Mouse (Mus musculus) lung, embryonic 14.5 days (tissue): ENCODE measurements at regions not wholly inside any gene's neighbourhood (a gene's known extent, or its start where the extent isn't known, plus 50 kb on each side); places are given as distances from the start of the nearest gene placed in this dataset.

Experiments used
- ATAC-seq: fragments of 200-750 bp; cut with Nextera tagmentation; 2 replicates; pipeline ENCODE4 v1.8.0; 2017; ENCODE audit warnings: mild to moderate bottlenecking, moderate TSS enrichment, moderate library complexity; ENCODE audit not compliant: insufficient read depth
- DNase-seq: peaks from one replicate; pipeline ENCODE4 v3.0.0-alpha.2; 2015
- H3K27ac ChIP-seq: fragments of 300-500 bp; sonication (generic); 2 replicates; pipeline ENCODE4 v1.5.1; 2014; ENCODE audit warnings: low read depth, mild to moderate bottlenecking, moderate library complexity
- H3K27me3 ChIP-seq: fragments of 300-500 bp; sonication (generic); 2 replicates; pipeline ENCODE4 v1.6.1; 2014; ENCODE audit warnings: low read length, control low read depth; ENCODE audit not compliant: insufficient read depth
- H3K36me3 ChIP-seq: fragments of 300-500 bp; sonication (generic); 2 replicates; pipeline ENCODE4 v1.6.1; 2014; ENCODE audit warnings: control low read depth; ENCODE audit not compliant: insufficient read depth
- H3K4me1 ChIP-seq: fragments of 300-500 bp; sonication (generic); 2 replicates; pipeline ENCODE4 v1.6.1; 2014; ENCODE audit warnings: antibody characterized with exemption, control low read depth; ENCODE audit not compliant: insufficient read depth
- H3K4me2 ChIP-seq: fragments of 300-500 bp; sonication (generic); 2 replicates; pipeline ENCODE4 v1.6.1; 2014; ENCODE audit warnings: mild to moderate bottlenecking
- H3K4me3 ChIP-seq: fragments of 300-500 bp; sonication (generic); 2 replicates; pipeline ENCODE4 v1.5.1; 2014; ENCODE audit warnings: low read depth, low read length
- H3K9ac ChIP-seq: fragments of 300-500 bp; sonication (generic); 2 replicates; pipeline ENCODE4 v1.6.1; 2014
- H3K9me3 ChIP-seq: fragments of 300-500 bp; sonication (generic); 2 replicates; pipeline ENCODE4 v1.6.1; 2016; ENCODE audit warnings: low read depth, low read length, control low read depth
- CTCF ChIP-seq: IDR thresholded peaks from 2 replicates; pipeline ENCODE4 v1.5.1; 2016; ENCODE audit warnings: antibody characterized with exemption, low read depth
- WGBS: fragments of 180-500 bp; shearing (Covaris S2); extraction: QIAGEN DNeasy Blood & Tissue Kit; methylation state at CpG from one replicate; pipeline ENCODE4 v1.1.7; 2014; 5-methylcytosine and 5-hydroxymethylcytosine counted together

DNA sequence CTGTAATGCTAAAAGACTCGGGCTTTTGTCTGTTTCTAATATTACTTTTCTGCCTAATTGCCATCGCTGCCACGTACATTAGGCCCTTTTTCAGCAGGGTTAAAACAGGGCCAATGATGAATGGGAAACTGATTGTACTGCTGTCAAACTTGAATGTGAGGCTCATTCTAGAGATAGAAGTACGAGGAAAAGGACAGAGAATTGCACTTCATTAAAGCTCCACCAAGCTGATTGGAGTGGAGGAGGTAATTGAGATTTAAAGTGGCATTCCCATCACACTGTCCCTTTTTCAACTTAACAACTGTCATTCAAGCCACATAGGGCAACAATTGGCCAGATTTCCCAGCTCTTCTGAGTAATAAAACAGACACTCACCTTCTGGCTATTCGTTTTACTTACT lies 526.8 kb downstream of the Prkd1 start:
- Histone ChIP-seq H3K36me3 (no peaks in the 10 kb centered on the region), H3K9ac (no peak overlapping the region), H3K4me1 (no peaks in the 10 kb centered on the region), H3K27me3 (peaks cover 6% of the 10 kb centered on the region; the same call in 1 of the 2 replicates), H3K27ac (no peak overlapping the region), H3K4me2 (no peak overlapping the region), H3K4me3 (no peak overlapping the region), H3K9me3 (no peaks in the 10 kb centered on the region)
- ATAC-seq (no peak), DNase-seq (no peak)
- WGBS, result 49% methylated on average over 5 of the region's 5 CpGs
- TF ChIP-seq CTCF, result no peak

DNA sequence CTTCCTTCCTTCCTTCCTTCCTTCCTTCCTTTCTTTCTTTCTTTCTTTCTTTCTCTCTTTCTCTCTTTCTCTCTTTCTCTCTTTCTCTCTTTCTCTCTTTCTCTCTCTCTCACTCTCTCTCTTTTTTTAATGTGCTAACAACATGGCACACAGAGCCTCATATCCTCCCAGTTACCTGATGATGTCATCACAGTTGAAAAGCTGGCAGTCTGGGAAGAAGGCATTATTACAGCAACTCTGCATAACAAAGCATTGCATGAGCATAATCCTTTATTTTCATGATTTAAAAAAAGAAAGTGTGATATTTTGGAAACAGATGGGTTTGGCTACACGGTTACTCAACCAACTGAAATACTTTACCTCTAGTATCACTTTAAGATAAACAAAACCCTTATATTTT lies 525.9 kb downstream of the Prkd1 start:
- no peaks in the 10 kb centered on the region for H3K4me1 ChIP-seq
- peaks cover 6% of the 10 kb centered on the region; the same call in 1 of the 2 replicates for H3K27me3 ChIP-seq
- no peak overlapping the region for H3K9ac ChIP-seq
- H3K27ac ChIP-seq, result no peak overlapping the region
- DNase-seq (no peak), ATAC-seq (no peak)
- H3K36me3 ChIP-seq, result no peaks in the 10 kb centered on the region
- H3K9me3 ChIP-seq, result no peaks in the 10 kb centered on the region
- H3K4me2 ChIP-seq, result no peak overlapping the region
- WGBS, result 55% methylated on average over 1 of the region's 1 CpGs
- no peak overlapping the region for H3K4me3 ChIP-seq
- no peak for TF ChIP-seq CTCF

DNA sequence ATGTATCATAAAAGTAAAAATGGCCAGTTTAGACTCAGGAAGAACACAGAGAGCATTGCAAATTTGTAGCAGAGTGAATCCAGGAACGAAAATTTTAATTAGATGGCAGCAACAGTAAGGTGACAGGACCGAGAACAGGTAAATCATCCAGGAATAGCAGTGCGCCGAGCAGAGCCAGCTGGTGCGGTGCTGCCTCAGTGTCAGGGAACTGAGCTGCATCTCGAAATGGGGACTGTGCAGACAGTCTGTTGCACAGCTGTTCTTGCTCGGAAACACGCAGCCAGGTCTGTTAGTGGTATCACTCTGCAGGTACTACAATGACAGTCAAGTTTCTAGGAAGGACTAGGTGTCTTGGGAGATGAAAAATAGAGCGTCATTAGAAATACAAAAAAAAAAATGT lies 490.8 kb downstream of the Prkd1 start:
- no peak for TF ChIP-seq CTCF
- H3K4me2 ChIP-seq, result no peak overlapping the region
- ATAC-seq (no peak), DNase-seq (no peak)
- no peak overlapping the region for H3K9ac ChIP-seq
- no peak overlapping the region for H3K27ac ChIP-seq
- 37% methylated on average over 9 of the region's 9 CpGs for WGBS
- no peaks in the 10 kb centered on the region for H3K9me3 ChIP-seq
- no peaks in the 10 kb centered on the region for H3K27me3 ChIP-seq
- H3K36me3 ChIP-seq, result no peaks in the 10 kb centered on the region
- H3K4me3 ChIP-seq, result no peak overlapping the region
- H3K4me1 ChIP-seq, result no peaks in the 10 kb centered on the region

DNA sequence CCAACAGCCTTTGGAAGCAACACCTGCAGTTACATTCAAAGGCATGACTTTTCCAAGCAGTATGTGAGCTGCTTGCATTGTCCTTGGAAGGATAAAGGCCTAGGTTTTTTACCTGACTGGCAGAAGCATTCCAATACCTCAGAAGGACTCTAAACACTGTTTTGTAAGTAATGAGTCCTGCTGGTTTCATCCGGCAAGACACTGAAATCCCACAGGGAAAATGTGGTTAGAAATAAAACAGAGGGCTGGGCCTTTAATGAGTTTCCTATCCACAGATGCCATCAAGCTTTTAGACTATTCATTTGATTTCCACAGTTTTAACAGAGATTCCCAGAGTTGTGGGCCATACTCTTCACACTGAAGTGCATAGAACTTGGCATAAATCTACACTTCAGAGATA lies 461.6 kb downstream of the Prkd1 start:
- no peak for TF ChIP-seq CTCF
- WGBS, result 70% methylated on average over 1 of the region's 1 CpGs
- no peaks in the 10 kb centered on the region for H3K9me3 ChIP-seq
- H3K36me3 ChIP-seq, result no peaks in the 10 kb centered on the region
- H3K27ac ChIP-seq, result no peak overlapping the region
- DNase-seq (no peak), ATAC-seq (no peak)
- H3K4me3 ChIP-seq, result no peak overlapping the region
- no peaks in the 10 kb centered on the region for H3K27me3 ChIP-seq
- no peaks in the 10 kb centered on the region for H3K4me1 ChIP-seq
- no peak overlapping the region for H3K4me2 ChIP-seq
- no peak overlapping the region for H3K9ac ChIP-seq

DNA sequence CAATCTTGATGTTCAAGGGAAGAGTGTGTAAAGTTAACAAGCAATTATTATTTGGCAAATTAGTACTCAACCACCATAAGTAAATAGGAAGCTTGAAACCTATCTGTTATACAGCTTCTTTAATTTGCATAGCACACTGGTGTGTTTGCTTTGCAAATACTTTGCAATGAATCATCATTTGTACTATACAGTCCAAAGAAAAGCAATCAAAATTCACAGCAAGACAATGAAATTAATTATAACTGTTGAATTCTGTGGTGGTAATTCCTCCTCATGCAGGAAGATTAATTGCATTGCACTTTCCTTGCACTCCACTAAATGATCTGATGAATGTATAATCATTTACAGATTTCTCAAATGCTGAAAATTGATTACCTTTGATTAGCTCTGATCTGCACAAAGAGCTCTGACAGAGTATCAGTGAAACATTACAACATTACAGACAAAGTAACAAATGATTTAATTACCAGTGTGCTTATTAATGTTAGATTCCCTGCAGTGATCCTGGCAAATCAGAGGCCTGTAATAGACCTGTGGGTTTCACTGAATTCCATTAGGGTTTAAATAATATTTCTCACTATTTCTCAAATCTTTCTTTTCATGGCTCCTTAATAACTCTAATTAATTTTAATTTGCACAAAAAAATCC lies 457.9 kb downstream of the Prkd1 start:
- no peak overlapping the region for H3K4me2 ChIP-seq
- H3K27me3 ChIP-seq, result no peaks in the 10 kb centered on the region
- H3K4me1 ChIP-seq, result no peaks in the 10 kb centered on the region
- no peak for TF ChIP-seq CTCF
- no peak overlapping the region for H3K4me3 ChIP-seq
- ATAC-seq (no peak), DNase-seq (no peak)
- H3K9ac ChIP-seq, result no peak overlapping the region
- H3K36me3 ChIP-seq, result no peaks in the 10 kb centered on the region
- no peaks in the 10 kb centered on the region for H3K9me3 ChIP-seq
- no peak overlapping the region for H3K27ac ChIP-seq

DNA sequence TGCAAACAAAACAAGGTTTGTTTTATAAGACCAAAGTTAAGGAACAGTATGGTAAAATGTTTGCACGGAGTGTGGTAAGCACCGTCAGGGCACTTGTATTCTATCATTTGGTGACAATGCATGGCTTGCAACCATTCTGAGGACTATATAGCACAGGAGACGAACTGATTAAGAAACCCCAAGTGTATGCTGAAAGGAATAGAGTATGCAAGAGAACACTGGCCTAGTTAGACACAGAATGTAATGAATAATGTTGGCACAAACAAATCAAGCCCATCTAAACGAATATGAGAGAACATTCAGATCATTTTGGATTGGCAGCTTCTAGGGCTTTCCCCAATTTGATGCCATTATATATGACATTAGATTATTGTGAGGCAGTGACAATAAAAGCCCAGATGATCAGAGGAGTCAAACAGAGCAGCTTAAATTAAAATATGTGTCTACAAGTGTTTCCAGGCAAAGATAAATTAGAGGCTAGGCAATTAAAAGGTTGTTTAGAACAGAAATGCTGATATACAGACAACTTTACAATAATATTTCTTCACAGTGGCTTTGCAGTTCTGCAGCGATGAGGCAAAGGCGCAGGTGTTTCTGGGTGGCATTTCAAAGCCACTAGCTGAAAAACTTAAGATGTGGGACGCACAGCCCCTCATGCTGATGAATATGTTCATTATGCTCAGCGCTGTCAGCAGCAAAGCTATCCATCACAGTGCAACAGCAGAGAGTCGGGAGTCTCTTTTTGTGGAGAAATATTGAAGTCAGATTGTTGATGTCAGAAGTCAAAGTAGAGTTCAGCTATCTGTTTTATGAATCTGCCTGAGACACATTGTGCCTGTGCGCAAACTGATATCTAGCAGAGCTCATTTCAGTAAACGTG lies 456.9 kb downstream of the Prkd1 start:
- H3K36me3 ChIP-seq, result no peaks in the 10 kb centered on the region
- WGBS, result 42% methylated on average over 11 of the region's 11 CpGs
- H3K4me1 ChIP-seq, result no peaks in the 10 kb centered on the region
- DNase-seq, result no peak
- H3K27me3 ChIP-seq, result no peaks in the 10 kb centered on the region
- no peak overlapping the region for H3K27ac ChIP-seq
- ATAC-seq, result no peak
- no peak for TF ChIP-seq CTCF
- H3K4me3 ChIP-seq, result no peak overlapping the region
- no peak overlapping the region for H3K9ac ChIP-seq
- no peaks in the 10 kb centered on the region for H3K9me3 ChIP-seq
- H3K4me2 ChIP-seq, result no peak overlapping the region

DNA sequence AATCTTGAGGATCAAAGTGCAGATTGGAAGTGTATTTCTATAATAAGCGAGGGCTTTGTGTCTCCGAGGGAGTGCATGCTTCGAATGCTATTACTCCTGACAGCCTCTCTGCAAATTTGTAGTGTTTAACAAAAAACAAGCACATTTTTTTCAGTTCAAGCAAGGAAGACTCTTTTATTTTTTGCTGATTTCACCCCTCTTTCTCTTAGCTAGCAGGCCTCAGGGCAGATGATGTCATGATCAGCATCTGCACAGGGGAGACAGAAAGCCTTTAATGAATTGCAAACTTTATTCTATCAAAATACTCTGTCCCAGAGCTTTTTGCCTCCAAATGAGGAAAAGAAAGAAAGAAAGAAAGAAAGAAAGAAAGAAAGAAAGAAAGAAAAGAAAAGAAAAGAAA lies 455.4 kb downstream of the Prkd1 start:
- no peaks in the 10 kb centered on the region for H3K4me1 ChIP-seq
- ATAC-seq (no peak), DNase-seq (no peak)
- WGBS, result 72% methylated on average over 3 of the region's 3 CpGs
- no peak for TF ChIP-seq CTCF
- H3K9me3 ChIP-seq, result no peaks in the 10 kb centered on the region
- H3K27me3 ChIP-seq, result no peaks in the 10 kb centered on the region
- H3K4me3 ChIP-seq, result no peak overlapping the region
- no peak overlapping the region for H3K4me2 ChIP-seq
- H3K27ac ChIP-seq, result no peak overlapping the region
- H3K9ac ChIP-seq, result no peak overlapping the region
- no peaks in the 10 kb centered on the region for H3K36me3 ChIP-seq
